Mouse (Mus musculus): ENCODE data around the gene Gnl1. TPM values are rescaled to one million over a fixed set of nuclear protein-coding genes. Genes with fewer than 3 reads are reported as not detected.
A peak's percentile ranks its signal among the peaks of the same experiment; 100 is the strongest.
"Not testable (repeated sequence)": the region's sequence is repeated elsewhere in the genome, so short reads cannot be mapped to it uniquely, and the experiment has no call there.

Gnl1 gene
- total RNA-seq, 2 experiments from 2014 or later, result 19.8 to 20.9 TPM

DNA sequence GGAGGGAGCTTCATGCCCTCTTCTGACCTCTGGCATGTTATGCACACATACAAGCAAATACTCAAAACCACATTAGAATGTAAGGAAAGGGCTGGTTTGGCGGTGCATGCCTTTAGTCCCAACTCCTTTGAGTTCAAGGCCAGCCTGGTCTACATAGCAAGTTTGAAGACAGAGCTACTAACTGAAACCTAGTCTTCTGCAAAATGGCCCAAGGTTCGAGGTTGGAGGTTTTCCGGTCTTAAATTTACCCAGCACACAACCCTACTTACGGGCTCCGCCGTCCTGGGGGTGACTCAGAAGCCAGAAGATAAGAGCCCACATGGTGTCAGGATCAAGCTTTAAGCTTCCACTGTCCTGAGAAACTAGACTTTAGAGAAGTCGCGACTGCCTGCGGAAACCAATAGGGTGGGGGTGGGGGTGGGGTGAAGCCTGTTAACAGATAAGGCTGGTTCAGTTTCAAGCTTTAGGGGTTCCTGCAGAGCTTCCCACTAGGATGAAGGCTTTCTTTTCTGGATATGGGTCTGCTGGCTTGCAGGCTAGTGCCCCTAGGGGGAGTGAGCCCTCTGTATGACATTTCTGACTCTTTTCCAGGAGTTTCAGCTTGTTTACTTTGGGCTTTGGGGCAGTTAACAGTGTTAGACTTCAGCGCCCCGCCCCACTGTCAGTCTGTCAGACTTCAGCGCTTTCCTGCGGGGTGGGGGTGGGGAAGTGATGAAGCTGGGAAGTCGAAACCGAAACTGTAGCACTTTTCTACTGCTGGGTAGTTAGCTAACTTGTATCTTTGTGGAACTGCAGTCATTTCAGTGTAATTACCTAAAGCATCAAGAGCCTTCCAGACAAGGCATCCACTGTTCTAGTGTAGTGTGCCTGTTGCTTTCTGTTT lies 40.8 kb downstream of the Gnl1 start, which contains the start of gene H2-T24:
Gene H2-T24 (minus strand): TSS at position 370 of the 883 bp plus-strand sequence.
- TF ChIP-seq CTCF (IDR thresholded peaks at IDR 0.05), result peak; percentile 41
- H3K4me3 ChIP-seq, result peak within 1 kb of the TSS; percentile 72
- intact Hi-C loops (cut with DNase I), result no loop called here
- peak within 1 kb of the TSS; percentile 86 for H3K27ac ChIP-seq
- peak; percentile 69 for DNase-seq

- no peak for DNase-seq
- no peak for TF ChIP-seq CTCF (IDR thresholded peaks at IDR 0.05)
- Histone ChIP-seq H3K4me3 (peak overlapping the region; percentile 72), H3K27ac (peak overlapping the region; percentile 86)
- intact Hi-C loops (cut with DNase I), result no loop called here
Measured at GRCm38 (mm10) chr17:36021309-36021708, 41.7 kb downstream of the Gnl1 start.

GRCm38 (mm10) chr17:36022098-36022497 lies 42.4 kb downstream of the Gnl1 start:
- TF ChIP-seq CTCF (IDR thresholded peaks at IDR 0.05), result no peak
- intact Hi-C loops (cut with DNase I), result no loop called here
- Histone ChIP-seq H3K27ac (peak overlapping the region; percentile 86; the same call in 1 of the 2 replicates), H3K4me3 (no peak overlapping the region)
- DNase-seq, result no peak

DNA sequence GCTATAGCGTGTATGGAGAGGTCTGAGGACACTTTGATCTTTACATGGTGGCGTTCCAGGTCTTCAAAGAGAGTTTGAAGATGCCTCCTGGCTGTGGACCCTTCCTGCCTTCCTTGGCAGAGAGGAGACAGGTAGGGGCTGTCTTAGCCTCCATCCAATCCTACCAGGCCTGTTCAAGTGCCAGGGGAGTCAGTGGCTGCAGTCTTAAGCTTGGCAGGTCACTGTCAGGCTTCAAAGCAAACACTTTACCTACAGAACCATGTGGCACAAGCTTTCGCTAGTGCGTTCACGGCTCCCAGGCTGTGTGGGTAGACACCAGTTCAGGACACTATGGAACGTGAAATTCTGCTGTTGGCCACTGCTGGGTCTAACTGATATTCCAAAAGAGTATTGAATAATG lies 43.3 kb downstream of the Gnl1 start:
- no peak overlapping the region for H3K4me3 ChIP-seq
- peak overlapping the region; percentile 86 for H3K27ac ChIP-seq
- intact Hi-C loops (cut with DNase I), result no loop called here
- DNase-seq, result no peak
- TF ChIP-seq CTCF (IDR thresholded peaks at IDR 0.05), result no peak

DNA sequence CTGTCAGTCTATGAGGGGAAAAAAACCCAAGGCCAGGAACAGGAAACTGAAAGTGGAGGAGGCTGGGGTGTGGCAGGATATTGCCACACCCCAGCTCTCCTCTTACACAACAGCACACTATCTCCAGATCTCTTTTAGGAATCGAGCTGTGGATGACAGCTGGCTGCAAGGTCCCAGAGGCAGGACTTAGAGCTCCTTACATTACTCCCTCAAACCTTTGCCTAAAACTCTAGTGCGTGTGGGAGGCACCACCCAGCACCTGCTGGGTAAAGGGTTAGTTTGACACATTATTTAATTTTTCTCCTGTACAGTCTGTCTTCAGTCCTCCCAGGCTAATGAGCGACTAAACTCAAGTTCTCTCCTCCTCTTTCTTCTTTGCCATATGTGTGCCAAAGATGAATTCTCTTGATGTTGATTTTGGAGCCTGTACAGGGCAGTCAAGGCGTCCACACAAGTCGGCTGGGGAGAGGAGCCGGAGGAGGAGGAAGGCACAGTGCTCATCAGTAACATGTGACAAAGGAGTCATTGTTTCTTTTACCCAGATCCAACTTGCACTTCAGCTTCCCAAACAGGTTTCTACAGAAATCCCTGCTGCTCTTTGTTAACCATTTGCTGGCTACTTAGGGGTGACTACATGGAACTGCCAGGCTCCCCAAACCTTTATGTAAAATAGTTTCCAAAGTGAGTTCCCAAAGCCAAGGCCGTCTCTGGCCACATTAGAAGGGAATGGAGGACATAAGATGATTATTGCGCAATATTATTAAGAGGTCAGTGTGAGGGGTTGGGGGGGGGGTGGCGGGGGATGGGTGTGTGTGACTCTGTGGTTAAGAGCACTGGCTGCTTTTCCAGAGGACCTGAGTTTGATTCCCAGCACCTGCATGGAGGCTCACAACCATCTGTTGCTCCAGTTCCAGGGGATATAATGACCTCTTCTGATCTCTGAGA lies 44.3 kb downstream of the Gnl1 start:
- peak; percentile 42 for DNase-seq
- TF ChIP-seq CTCF (IDR thresholded peaks at IDR 0.05), result no peak
- Histone ChIP-seq H3K4me3 (peak overlapping the region; percentile 42), H3K27ac (peak overlapping the region; percentile 86)
- intact Hi-C loops (cut with DNase I), result no loop called here

DNA sequence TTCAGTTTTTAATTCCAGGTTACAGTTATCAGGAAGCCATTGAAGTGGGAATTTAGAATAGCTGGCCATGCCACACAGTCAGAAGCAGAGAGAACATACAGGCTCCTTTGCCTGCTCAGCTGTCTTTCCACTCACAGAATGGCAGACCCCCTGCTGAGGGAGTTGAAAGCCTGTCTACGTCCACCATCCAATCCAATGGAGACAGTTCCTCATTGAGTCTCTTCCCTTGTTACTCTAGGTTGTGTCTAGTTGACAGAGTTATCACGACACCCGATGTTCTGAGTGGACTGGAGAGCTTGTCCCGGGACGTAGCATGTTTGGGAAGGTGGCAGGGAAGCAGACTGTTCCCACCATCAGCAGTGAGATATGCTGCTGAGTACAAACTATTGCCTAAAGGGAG lies 45.5 kb downstream of the Gnl1 start:
- intact Hi-C loops (cut with DNase I), result no loop called here
- TF ChIP-seq CTCF (IDR thresholded peaks at IDR 0.05), result no peak
- peak overlapping the region; percentile 36; the same call in 1 of the 2 replicates for H3K27ac ChIP-seq
- no peak overlapping the region for H3K4me3 ChIP-seq
- no peak for DNase-seq

GRCm38 (mm10) chr17:36025901-36026300 lies 46.2 kb downstream of the Gnl1 start:
- intact Hi-C loops (cut with DNase I), result no loop called here
- Histone ChIP-seq H3K4me3 (no peak overlapping the region), H3K27ac (no peak overlapping the region)
- TF ChIP-seq CTCF (IDR thresholded peaks at IDR 0.05), result no peak
- no peak for DNase-seq

GRCm38 (mm10) chr17:36027663-36028062 lies 48.0 kb downstream of the Gnl1 start:
- intact Hi-C loops (cut with DNase I), result no loop called here
- no peak overlapping the region for H3K4me3 ChIP-seq
- no peak for DNase-seq
- TF ChIP-seq CTCF (IDR thresholded peaks at IDR 0.05), result no peak
- H3K27ac ChIP-seq, result no peak overlapping the region

DNA sequence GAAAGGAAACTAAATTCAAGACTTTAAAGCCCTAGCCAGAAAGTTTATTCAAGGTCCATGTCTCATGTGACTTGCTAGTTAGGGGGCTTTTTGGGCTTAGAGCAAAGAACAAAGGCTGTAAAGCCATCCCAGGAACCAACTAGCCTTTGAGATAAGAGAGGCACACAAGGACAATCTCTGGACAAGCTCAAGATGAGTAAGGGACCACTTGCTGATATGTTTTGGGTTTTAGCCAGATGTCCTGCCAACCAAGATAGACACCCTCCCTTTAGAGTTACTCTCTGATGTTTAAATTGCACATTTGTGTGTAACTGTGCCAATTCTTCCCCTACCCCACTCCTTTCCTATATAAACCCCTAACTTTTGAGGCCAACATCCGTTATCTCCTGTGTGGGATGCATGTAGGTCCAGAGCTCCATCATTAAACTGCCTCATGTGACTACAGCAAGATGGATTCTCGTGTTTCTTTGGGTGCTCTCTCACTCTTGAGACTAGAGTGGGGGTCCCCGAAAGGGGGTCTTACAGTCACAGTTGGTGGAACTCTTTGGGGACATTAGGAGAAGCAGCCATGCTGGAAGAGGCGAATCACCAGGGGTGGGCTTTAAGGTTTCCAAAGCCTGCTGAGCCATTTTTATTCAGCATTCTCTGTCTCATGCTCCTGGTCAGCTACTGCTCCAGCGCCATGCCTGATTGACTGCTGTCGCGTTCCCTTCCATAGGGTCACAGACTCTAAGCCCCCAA lies 49.4 kb downstream of the Gnl1 start:
- DNase-seq, result no peak
- Histone ChIP-seq H3K27ac (no peak overlapping the region), H3K4me3 (no peak overlapping the region)
- no peak for TF ChIP-seq CTCF (IDR thresholded peaks at IDR 0.05)
- intact Hi-C loops (cut with DNase I), result no loop called here

- intact Hi-C loops (cut with DNase I); DNase-seq: not testable (repeated sequence)
- H3K4me3 ChIP-seq, result peak overlapping the region; percentile 90
- peak overlapping the region; percentile 40; the same call in 1 of the 2 replicates for H3K27ac ChIP-seq
Measured at GRCm38 (mm10) chr17:36030046-36030702, 50.5 kb downstream of the Gnl1 start.

DNA sequence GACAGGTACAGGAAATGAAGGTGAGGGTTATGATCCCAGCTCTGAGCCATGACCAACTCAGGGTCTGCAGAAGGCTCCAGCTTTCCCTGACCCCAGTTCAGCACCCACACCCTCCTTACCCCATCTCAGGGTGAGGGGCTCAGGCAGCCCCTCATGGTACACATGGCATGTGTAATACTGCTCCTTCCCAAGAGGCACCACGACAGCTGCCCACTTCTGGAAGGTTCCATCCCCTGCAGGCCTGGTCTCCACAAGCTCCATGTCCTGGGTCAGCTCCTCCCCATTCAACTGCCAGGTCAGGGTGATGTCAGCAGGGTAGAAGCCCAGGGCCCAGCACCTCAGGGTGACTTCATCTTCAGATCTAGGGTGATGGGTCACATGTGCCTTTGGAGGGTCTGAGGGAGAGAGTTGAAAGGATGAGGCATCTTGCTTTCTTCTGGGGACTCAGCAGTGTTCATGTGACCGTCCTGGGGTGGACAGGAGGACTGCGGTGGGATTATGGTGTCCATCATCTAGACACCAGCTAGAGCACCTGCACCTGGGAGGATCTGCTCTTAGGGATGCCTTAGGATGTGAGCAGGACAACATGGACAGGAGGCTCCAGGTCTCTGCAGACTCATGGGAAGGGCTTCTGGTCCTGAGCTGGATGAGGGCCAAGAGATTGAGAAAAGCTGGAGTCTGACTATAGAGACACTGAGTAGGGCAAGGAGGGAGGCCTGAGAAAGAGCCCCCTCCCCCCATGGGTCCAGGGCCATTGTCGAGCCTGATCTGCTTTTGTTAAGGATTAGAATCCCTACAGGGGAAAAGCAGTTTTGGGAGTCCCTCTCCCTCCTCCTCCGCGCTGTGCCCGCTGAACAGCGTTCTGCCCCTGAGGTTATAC lies 51.3 kb downstream of the Gnl1 start:
- intact Hi-C loops (cut with DNase I); DNase-seq: not testable (repeated sequence)
- Histone ChIP-seq H3K27ac (peak overlapping the region; percentile 86), H3K4me3 (peak overlapping the region; percentile 90)
